Mouse (Mus musculus) MEL (cell line): ENCODE results near the gene Sez6l.

Experiments used
- CTCF ChIP-seq, 3 experiments: IDR thresholded peaks in 2 of 3; conservative IDR thresholded peaks in 1 of 3; 2 replicates each; pipeline ENCODE4 v1.5.1; 2011 to 2012; ENCODE audit warnings: low read length in 3 of 3, low read depth in 2 of 3, mild to moderate bottlenecking in 2 of 3, improper control_type of control experiment in 1 of 3, inconsistent platforms in 1 of 3, mixed read lengths in 1 of 3, moderate library complexity in 1 of 3; ENCODE audit not compliant: control insufficient read depth in 1 of 3, insufficient read depth in 1 of 3, poor library complexity in 1 of 3, severe bottlenecking in 1 of 3
- E2F4 ChIP-seq: IDR thresholded peaks from 2 replicates; pipeline ENCODE4 v1.6.1; 2011; ENCODE audit warnings: low read depth, low read length, improper control_type of control experiment, borderline replicate concordance
- HCFC1 ChIP-seq: IDR thresholded peaks from 2 replicates; pipeline ENCODE4 v1.6.1; 2012; ENCODE audit warnings: low read depth, mild to moderate bottlenecking, inconsistent platforms, low read length, improper control_type of control experiment, moderate library complexity
- KAT2A ChIP-seq: conservative IDR thresholded peaks from 2 replicates; pipeline ENCODE4 v1.6.1; 2012; ENCODE audit warnings: low read depth, low read length, improper control_type of control experiment, inconsistent platforms
- MAX ChIP-seq: IDR thresholded peaks from 2 replicates; pipeline ENCODE4 v1.6.1; 2011; ENCODE audit warnings: low read length, improper control_type of control experiment
- MYC ChIP-seq: IDR thresholded peaks from 2 replicates; pipeline ENCODE4 v1.6.1; 2011; ENCODE audit warnings: low read depth, mild to moderate bottlenecking, low read length, improper control_type of control experiment, moderate library complexity
- NELFE ChIP-seq: IDR thresholded peaks from 2 replicates; pipeline ENCODE4 v1.6.1; 2011; ENCODE audit warnings: low read depth, low read length, improper control_type of control experiment
- RCOR1 ChIP-seq: IDR thresholded peaks from 2 replicates; pipeline ENCODE4 v1.6.1; 2012; ENCODE audit warnings: low read depth, mild to moderate bottlenecking, inconsistent platforms, low read length, improper control_type of control experiment
- TCF12 ChIP-seq: IDR thresholded peaks from 2 replicates; pipeline ENCODE4 v1.6.1; 2014; ENCODE audit warnings: low read depth, mild to moderate bottlenecking, inconsistent platforms, low read length, improper control_type of control experiment, moderate library complexity
- UBTF ChIP-seq: IDR thresholded peaks from 2 replicates; pipeline ENCODE4 v1.6.1; 2012; ENCODE audit warnings: low read depth, mild to moderate bottlenecking, inconsistent platforms, low read length, improper control_type of control experiment, moderate library complexity, borderline replicate concordance; ENCODE audit not compliant: insufficient read depth
- USF1 ChIP-seq: IDR thresholded peaks from 2 replicates; pipeline ENCODE4 v1.6.1; 2014; ENCODE audit warnings: low read depth, mild to moderate bottlenecking, inconsistent platforms, low read length, improper control_type of control experiment, moderate library complexity
- ZC3H11A ChIP-seq: IDR thresholded peaks from 2 replicates; pipeline ENCODE4 v1.6.1; 2012; ENCODE audit warnings: low read depth, mild to moderate bottlenecking, inconsistent platforms, low read length, improper control_type of control experiment

- TF ChIP-seq MYC (no peak), UBTF (no peak), CTCF (IDR thresholded peaks at IDR 0.05 in 2 of 3, conservative IDR thresholded peaks at IDR 0.05 in 1 of 3; ENCODE audit: control insufficient read depth in 1 of 3, insufficient read depth in 1 of 3, low read depth in 2 of 3, low read length in 3 of 3, poor library complexity in 1 of 3, severe bottlenecking in 1 of 3) (no peak), E2F4 (no peak), ZC3H11A (no peak), KAT2A (no peak), TCF12 (no peak), HCFC1 (no peak), USF1 (no peak), NELFE (no peak), MAX (no peak), RCOR1 (no peak)
These were observed 145.0 kb downstream of the Sez6l start for GRCm38 (mm10) chr5:112432033-112432432.
